Mouse (Mus musculus): Measurements from ENCODE around the gene Spag6.

DNA sequence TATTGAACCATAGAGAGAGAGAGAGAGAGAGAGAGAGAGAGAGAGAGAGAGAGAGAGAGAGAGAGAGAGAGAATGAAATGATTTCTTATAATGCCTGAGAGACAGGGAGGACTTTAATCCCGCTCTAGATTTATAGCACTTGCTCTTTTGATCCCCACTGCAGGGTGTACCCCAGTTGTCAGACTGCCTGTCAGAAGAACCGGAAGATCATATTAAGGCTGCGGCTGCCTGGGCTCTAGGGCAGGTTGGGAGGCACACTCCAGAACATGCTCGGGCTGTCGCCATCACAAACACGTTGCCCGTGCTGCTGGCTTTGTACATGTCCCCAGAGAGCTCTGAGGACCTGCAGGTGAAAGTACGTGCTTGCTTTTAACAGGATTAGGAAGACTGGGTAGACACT is 43.2 kb downstream of the Spag6 start:
- TF ChIP-seq HCFC1 (IDR thresholded peaks at IDR 0.05; ENCODE audit: borderline replicate concordance, insufficient read depth, low read length) (no peak), ZNF384 (IDR thresholded peaks at IDR 0.05; ENCODE audit: low read depth, low read length) (no peak), ZC3H11A (IDR thresholded peaks at IDR 0.05; ENCODE audit: borderline replicate concordance, low read depth, low read length) (no peak)
